Mouse (Mus musculus) C2C12 (cell line): ENCODE data around the gene Mmp17.

Experiments
- CEBPB ChIP-seq: IDR thresholded peaks from one replicate; pipeline ENCODE4 v1.6.1; 2011; ENCODE audit warnings: low read depth, mild to moderate bottlenecking, control low read depth, moderate library complexity
- CTCF ChIP-seq: IDR thresholded peaks from one replicate; pipeline ENCODE4 v1.5.1; 2011; ENCODE audit not compliant: control insufficient read depth, insufficient read depth, insufficient read length
- FOSL1 ChIP-seq: IDR thresholded peaks from one replicate; pipeline ENCODE4 v1.8.0; 2011; ENCODE audit warnings: mild to moderate bottlenecking, low read length; ENCODE audit not compliant: poor library complexity, insufficient read depth, severe bottlenecking
- MYOG ChIP-seq: IDR thresholded peaks from one replicate; pipeline ENCODE4 v1.6.1; 2011; ENCODE audit not compliant: control insufficient read depth, insufficient read length; ENCODE audit errors: extremely low read depth
- USF1 ChIP-seq: IDR thresholded peaks from one replicate; pipeline ENCODE4 v1.6.1; 2011; ENCODE audit warnings: low read depth, mild to moderate bottlenecking, control low read depth, moderate library complexity

DNA sequence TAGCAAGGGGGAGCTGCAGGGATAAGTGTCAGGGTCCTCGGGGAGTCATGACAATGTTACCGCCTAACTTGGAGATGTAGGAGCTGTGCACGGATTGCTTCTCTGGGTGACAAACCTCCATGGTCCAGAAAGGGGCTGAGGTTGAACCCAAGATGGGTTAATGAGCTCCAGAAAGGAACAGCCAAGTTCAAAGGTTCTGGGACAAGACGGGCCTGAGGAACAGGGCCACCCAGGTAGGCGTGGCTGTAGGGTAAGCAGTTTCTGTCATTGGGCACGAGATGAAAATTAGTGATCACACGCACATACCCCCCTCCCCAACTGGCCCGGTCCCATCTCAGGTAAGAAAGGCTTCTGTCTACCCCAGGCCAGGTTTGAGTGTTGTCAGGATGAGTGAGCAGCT, 23.5 kb downstream of the Mmp17 start:
- TF ChIP-seq MYOG (no peak), CTCF (no peak), CEBPB (no peak), USF1 (no peak), FOSL1 (no peak)
